Comparison of ENCODE assay signal across 23 mouse cellular contexts in the genomic region with DNA sequence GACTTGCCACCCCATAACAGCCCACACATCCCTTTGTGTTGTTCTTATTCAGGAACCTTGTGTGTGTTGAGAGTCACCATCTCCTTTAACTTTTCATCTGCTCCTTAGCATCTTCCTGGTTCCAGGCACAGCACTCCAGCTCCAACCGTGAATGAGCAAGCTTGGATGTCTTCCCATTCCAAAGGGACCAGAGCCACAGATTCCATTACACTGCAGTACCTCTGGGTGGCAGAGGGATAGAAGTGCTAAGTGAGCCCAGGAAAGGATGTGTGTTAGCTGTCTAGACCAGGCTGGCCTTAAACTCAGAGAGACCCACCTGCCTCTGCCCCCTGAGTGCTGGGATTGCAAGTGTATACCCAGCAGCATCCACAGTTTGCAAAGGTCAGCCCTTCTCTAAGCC. TPM values are rescaled to one million over a fixed set of nuclear protein-coding genes. Genes with fewer than 3 reads are reported as not detected.
DNase-seq lines count a peak whose midpoint lies in the region; ATAC-seq and TF ChIP-seq lines count a peak whose summit lies in the region.
"Had no signal": no experiment of that assay in that cellular context is flagged by ENCODE, and none has a peak within 500 bp of the region (broad histone marks: within the 10 kb centered on the region; RNA-seq: fewer than 3 reads in every experiment).

No protein-coding gene starts in this region.

- no peak for ATAC-seq in forebrain, embryonic 15.5 days (replicated peaks)
- ATAC-seq: CD4-positive, CD25-positive, alpha-beta regulatory T cell, adult 4 months; forebrain, postnatal 0 days; intestine, embryonic 16.5 days had no signal

- H3K9me3 ChIP-seq in forebrain, embryonic 15.5 days = no peaks in the 10 kb centered on the region
- H3K9me3 ChIP-seq: hindbrain, embryonic 15.5 days; lung, embryonic 15.5 days; midbrain, embryonic 12.5 days had no signal

- no peaks in the 10 kb centered on the region for H3K36me3 ChIP-seq in forebrain, embryonic 15.5 days
- H3K36me3 ChIP-seq: G1E; hindbrain, embryonic 15.5 days; lung, embryonic 15.5 days; midbrain, embryonic 12.5 days had no signal

- peak; percentile 23; the same call in 1 of the 2 replicates for TF ChIP-seq CTCF in left cerebral cortex, adult 2 months (IDR thresholded peaks at IDR 0.05)
- TF ChIP-seq CTCF in olfactory bulb, adult 2 months (IDR thresholded peaks at IDR 0.05; ENCODE audit: insufficient read depth, low read depth, low read length) = no peak

- no peak overlapping the region for H3K4me2 ChIP-seq in forebrain, embryonic 15.5 days (replicated peaks)
- H3K4me2 ChIP-seq: hindbrain, embryonic 15.5 days; lung, embryonic 15.5 days; midbrain, embryonic 12.5 days had no signal

- H3K4me1 ChIP-seq in olfactory bulb, adult 2 months (ENCODE audit: control insufficient read depth, insufficient read depth, low read length) = peaks cover 37% of the 10 kb centered on the region
- H3K4me1 ChIP-seq in forebrain, embryonic 15.5 days = no peaks in the 10 kb centered on the region
- H3K4me1 ChIP-seq: midbrain, embryonic 12.5 days had no signal

- no peak overlapping the region for H3K9ac ChIP-seq in forebrain, embryonic 15.5 days (replicated peaks)
- H3K9ac ChIP-seq: forebrain, postnatal 0 days; hindbrain, embryonic 15.5 days; liver, embryonic 14.5 days; lung, embryonic 15.5 days; midbrain, embryonic 12.5 days had no signal

- no peak overlapping the region for H3K4me3 ChIP-seq in left cerebral cortex, adult 2 months
- H3K4me3 ChIP-seq in olfactory bulb, adult 2 months (ENCODE audit: insufficient read depth, low read depth, low read length) = no peak overlapping the region
- no peak overlapping the region for H3K4me3 ChIP-seq in forebrain, embryonic 15.5 days
- H3K4me3 ChIP-seq: hindbrain, embryonic 15.5 days; lung, embryonic 15.5 days; midbrain, embryonic 12.5 days had no signal

- TF ChIP-seq POLR2A in olfactory bulb, adult 2 months (IDR thresholded peaks at IDR 0.05; ENCODE audit: insufficient read depth, low read depth, low read length) = no peak

- intact Hi-C loops in left cerebral cortex, adult 2 months (cut with DNase I) = loop anchor here (10.0 kb wide), 1 partner anchor 213 kb away; no protein-coding TSS in a partner anchor

- peak overlapping the region; percentile 70 for H3K27ac ChIP-seq in left cerebral cortex, adult 2 months
- H3K27ac ChIP-seq in olfactory bulb, adult 2 months (ENCODE audit: insufficient read depth, low read depth, low read length) = 0 out of 2 replicates have a peak overlapping the region, but pooled peaks have one; percentile 76
- H3K27ac ChIP-seq in forebrain, embryonic 15.5 days (replicated peaks) = no peak overlapping the region
- H3K27ac ChIP-seq: hindbrain, embryonic 15.5 days; liver, embryonic 14.5 days; lung, embryonic 15.5 days; midbrain, embryonic 12.5 days had no signal

- DNase-seq in left cerebral cortex, adult 2 months (ENCODE audit: extremely low spot score in 1 of 2, low spot score in 2 of 2) = no peak
- no peak for DNase-seq in left cerebral cortex, adult 8-10 months (ENCODE audit: low spot score in 2 of 2)
- DNase-seq in 3T3-L1 (ENCODE audit: low read depth, low spot score) = peak; percentile 83
- peak; percentile 49 for DNase-seq in Muller cell, postnatal 12 days (ENCODE audit: inconsistent ontology term)
- no peak for DNase-seq in layer of hippocampus, postnatal 10 days (ENCODE audit: low spot score in 2 of 2)
- DNase-seq: cerebellum, adult 11-12 months; cerebellum, postnatal 25 days; embryo, embryonic 11 days; forebrain, postnatal 0 days; gastrocnemius, postnatal 10 days; heart, adult 11 months; heart, postnatal 4 days; layer of hippocampus, postnatal 36 days; thymus, adult 18-20 months had no signal

- H3K27me3 ChIP-seq in forebrain, embryonic 15.5 days = no peaks in the 10 kb centered on the region
- H3K27me3 ChIP-seq: hindbrain, embryonic 15.5 days; lung, embryonic 15.5 days; midbrain, embryonic 12.5 days had no signal

- 24% methylated on average over 1 of the region's 1 CpGs for WGBS in olfactory bulb, adult 2 months
- WGBS in forebrain, embryonic 15.5 days = 61% methylated on average over 1 of the region's 1 CpGs

RNA-seq across cellular contexts. Expression of gene Noct, which starts 26.0 kb away (rescaled TPM):
- total RNA-seq in left cerebral cortex, adult 2 months (2021) = 10 to 100 TPM; 54.1 to 55.2 TPM
- total RNA-seq in left cerebral cortex, adult 8-10 months (2022) = 10 to 100 TPM; 43.4 to 46.2 (median 44.4) TPM
- not detected in 2 replicates for polyA plus RNA-seq in olfactory bulb, adult 2 months (2012; ENCODE audit: insufficient read depth, insufficient read length, low replicate concordance, missing spikeins)
- total RNA-seq in layer of hippocampus, postnatal 10 days (2021) = 10 to 100 TPM; 52.4 to 53.9 TPM
- polyA plus RNA-seq in forebrain, embryonic 15.5 days (2015; fragmentation: Nextera tagmentation; extraction: Ambion mirVana) = 22.5 and 24.5 TPM in 2 replicates

Comparison
In these comparisons a context has a peak if more than half of its experiments do, and no peak if none do; other contexts are left out.
1. DNase-seq: peak in 3T3-L1 (single experiment) and Muller cell, postnatal 12 days (single experiment); none in left cerebral cortex, adult 2 months (0 of 2), left cerebral cortex, adult 8-10 months (0 of 2) and layer of hippocampus, postnatal 10 days (0 of 2).